Comparison of ENCODE assay signal across 1 mouse cellular context in the genomic region with DNA sequence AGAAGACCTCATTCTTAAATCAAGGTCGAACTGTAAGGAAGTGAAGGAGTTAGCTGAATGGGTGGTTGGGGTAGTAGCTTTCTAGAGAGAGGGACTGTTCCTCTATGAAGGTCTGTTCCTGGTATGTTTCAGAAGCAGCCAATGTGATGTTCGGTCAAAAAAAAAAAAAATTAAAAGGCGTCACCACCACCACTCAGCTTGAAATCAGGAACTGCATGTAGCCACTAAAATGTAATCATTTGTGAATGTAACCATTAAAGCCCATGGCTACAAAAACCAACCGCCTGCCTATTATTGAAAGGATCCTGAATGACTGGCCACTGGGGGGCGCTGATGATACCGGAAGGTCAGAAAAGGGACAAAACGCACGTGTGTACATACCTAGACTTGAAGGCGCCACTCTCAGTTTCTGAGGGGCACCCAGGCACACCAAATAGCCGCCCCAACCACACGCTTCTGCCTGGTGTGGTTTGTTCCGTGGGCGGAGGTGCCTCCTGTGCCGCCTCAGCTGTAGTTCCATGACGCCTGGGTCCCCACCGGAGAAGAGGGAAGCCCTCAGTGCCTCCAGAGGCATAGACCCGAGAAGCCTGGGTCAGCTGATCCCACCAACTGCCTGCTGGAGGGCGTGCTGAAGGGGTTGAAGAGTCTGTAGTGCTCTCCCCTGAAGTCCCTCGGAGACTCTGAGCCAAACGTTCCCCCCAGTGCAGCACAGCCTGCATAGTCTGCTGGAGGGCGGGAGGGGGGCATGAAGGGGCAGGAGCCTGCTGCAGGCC.
A peak's percentile ranks its signal among the peaks of the same experiment; 100 is the strongest.
TF ChIP-seq lines count a peak whose summit lies in the region.

No protein-coding gene starts in this region.

TF ChIP-seq in myocyte, 11 proteins besides CTCF, POLR2A, EP300 and RAD21 (continued from another document):
- no peak for TF ChIP-seq TCF12 (IDR thresholded peaks at IDR 0.05; ENCODE audit: insufficient read depth, poor library complexity, severe bottlenecking)
- TF ChIP-seq MYOG (IDR thresholded peaks at IDR 0.05; ENCODE audit: control insufficient read depth in 1 of 3, insufficient read depth in 1 of 3, insufficient read length in 2 of 3, low read depth in 2 of 3), result no peak
- peak; percentile 9 for TF ChIP-seq MAX (IDR thresholded peaks at IDR 0.05; ENCODE audit: low read depth)
